Mouse (Mus musculus): ENCODE measurements around the gene Hyal6.

GRCm38 (mm10) chr6:24759281-24759680 lies 26.2 kb downstream of the Hyal6 start:
- no peak for TF ChIP-seq CTCF (IDR thresholded peaks at IDR 0.05; ENCODE audit: control insufficient read depth, insufficient read depth, insufficient replicate concordance, low read depth, low read length)
- TF ChIP-seq POLR2A (IDR thresholded peaks at IDR 0.05; ENCODE audit: control insufficient read depth, low read depth, low read length) = no peak

Measured in testis, adult 2 months (tissue).